Mouse (Mus musculus) embryo, embryonic 10.5 days (tissue): ENCODE results near the gene Rnf11.
A peak's percentile ranks its signal among the peaks of the same experiment; 100 is the strongest.
"Not testable (repeated sequence)": the region's sequence is repeated elsewhere in the genome, so short reads cannot be mapped to it uniquely, and the experiment has no call there.

Experiments
- DNase-seq: peaks from one replicate; pipeline ENCODE4 v3.0.0-alpha.2; 2015; ENCODE audit warnings: low spot score

Rnf11 gene

GRCm38 (mm10) chr4:109411377-109411967, 73.1 kb downstream of the Rnf11 start:
- DNase-seq, result no peak

- no peak for DNase-seq
Measured at GRCm38 (mm10) chr4:109410681-109411376, 73.7 kb downstream of the Rnf11 start.

GRCm38 (mm10) chr4:109407701-109408485, 76.6 kb downstream of the Rnf11 start:
- DNase-seq, result no peak

DNA sequence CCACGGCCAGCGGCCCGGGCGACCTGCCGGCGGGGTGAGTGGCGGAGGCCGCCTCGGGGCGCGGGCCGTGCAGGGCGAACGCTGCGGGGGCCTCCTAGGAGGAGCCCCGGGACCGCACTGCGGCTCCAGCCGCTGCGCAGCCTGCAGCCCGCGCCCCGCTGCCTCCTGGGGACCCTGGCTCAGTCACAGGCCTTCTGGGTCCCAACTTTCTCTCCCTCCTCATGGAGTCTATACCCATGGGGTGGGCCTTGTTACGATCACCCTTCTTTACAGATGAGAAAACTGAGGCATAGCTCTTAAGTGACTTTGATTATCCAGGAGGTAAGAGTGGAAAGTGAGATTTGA, 77.4 kb downstream of the Rnf11 start:
- no peak for DNase-seq

DNA sequence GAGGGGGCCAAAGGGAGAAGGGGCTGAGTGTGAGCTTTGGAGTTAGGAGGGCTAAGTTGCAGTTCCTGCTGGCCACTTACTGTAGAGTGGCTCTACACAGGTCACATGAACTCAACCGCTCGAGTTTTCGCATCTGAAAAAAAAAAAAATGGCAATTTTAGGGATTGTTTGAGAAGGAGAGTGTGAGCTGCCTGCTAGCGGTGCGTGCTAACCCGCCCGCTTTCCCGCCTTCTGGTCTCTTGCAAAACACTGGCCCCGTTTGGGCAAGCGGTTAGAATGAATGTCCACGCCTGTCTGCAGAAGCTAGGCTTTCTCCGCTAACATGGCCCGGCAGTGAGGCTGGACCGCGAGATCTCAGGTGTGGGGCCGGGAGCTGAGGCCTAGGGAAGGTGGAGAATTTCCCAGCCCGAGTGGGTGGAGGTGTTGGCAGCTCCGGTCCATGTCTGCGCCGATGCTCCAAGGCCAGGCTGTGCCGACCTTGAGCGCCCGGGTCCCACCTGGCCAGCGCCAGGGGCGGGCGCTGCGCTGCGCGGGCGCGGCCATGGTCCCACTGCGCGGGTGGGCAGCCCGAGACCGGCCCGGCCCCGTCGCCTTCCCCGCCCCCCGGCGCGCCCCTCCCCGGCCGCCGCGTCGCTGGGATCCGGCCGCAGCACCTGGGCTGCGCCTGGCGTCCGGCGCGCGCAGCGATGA, 77.9 kb downstream of the Rnf11 start, which contains the start of gene Ttc39a:
TSS of gene Ttc39a (plus strand) at position 138 of the 690 bp plus-strand sequence.
- peak; percentile 68 for DNase-seq

DNA sequence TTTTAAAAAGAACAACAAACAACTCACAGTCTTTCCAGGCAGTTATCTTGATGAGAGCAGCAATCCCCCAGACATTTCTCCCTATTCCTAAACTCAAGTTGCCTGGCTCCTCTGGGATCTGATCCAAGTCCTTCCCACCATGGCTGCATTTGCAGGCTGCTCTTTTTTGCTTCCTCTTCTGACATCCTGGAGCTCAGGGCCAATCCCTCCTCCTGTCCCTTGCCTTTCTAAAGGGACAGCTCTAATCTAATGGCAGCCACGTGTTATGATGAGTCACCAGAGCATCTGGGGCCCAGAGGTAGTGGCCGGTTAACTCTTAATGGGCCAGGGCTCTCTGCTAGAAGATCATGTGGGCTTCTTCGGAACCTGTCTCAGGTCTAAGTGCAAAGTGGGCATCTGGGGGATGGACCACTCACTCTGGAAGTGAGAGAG, 78.5 kb downstream of the Rnf11 start:
- DNase-seq, result peak; percentile 72

GRCm38 (mm10) chr4:109405415-109405814, 79.1 kb downstream of the Rnf11 start:
- no peak for DNase-seq

- not testable (repeated sequence) for DNase-seq
Measured at GRCm38 (mm10) chr4:109404908-109405307, 79.6 kb downstream of the Rnf11 start.

DNA sequence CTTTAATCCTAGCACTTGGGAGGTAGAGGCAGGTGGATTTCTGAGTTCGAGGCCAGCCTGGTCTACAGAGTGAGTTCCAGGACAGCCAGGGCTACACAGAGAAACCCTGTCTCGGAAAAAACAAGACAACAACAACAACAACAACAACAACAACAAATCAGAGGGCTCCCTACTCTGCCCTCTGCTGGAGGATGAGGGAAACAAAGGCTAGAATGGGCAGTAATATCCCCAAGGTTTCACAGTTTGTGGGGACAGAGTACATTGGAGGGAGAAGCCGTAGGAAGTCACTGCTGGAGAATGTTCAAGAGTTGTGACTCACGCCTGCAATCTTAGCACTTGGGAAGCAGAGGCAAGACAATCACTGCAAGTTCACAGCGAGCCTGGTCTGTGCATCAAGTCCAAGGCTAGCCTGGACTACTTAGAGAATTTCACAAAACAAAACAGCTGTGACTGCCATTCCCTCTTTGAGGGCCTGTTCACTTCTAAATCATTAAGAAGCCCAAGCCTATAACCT, 83.3 kb downstream of the Rnf11 start:
- DNase-seq, result no peak
